Mouse (Mus musculus) stomach, postnatal 0 days (tissue): ENCODE data around the gene Qrfpr.

ENCODE experiments used
- CTCF ChIP-seq: IDR thresholded peaks from 2 replicates; pipeline ENCODE4 v1.5.1; 2016; ENCODE audit warnings: antibody characterized with exemption, low read depth, mild to moderate bottlenecking, moderate library complexity
- EP300 ChIP-seq: optimal IDR thresholded peaks from 2 replicates; pipeline ENCODE3; 2016; ENCODE audit warnings: antibody characterized with exemption

DNA sequence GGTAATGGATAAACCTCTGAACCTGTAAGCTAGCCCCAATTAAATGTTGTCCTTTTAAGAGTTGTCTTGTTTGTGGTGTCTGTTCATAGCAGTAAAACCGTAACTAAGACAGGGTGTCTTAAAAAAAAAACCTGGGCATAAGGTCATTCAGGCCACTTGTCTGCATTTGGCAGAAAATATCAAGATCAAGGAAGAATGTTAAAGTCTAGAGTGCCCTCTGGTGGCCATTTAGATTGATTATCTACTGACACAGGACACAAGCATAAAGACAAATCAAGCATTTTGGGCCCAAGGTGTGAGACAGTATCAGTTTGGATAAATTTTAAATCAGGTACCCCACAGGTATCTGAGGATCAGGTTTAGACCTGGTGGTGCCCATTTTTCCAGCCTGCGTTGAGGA lies 84.6 kb downstream of the Qrfpr start:
- peak; percentile 63 for TF ChIP-seq CTCF
- TF ChIP-seq EP300, result no peak
